Mouse (Mus musculus) 416B (cell line): ENCODE measurements around the gene Pop5.

Experiments used
- DNase-seq: peaks from one replicate; pipeline ENCODE4 v3.0.0; 2011; ENCODE audit warnings: low read depth

The Pop5 gene

GRCm38 (mm10) chr5:115266340-115266739, 30.7 kb downstream of the Pop5 start:
- DNase-seq: no peak

- DNase-seq: peak; percentile 91
Measured at GRCm38 (mm10) chr5:115266787-115267468, 31.3 kb downstream of the Pop5 start.

- no peak for DNase-seq
Measured at GRCm38 (mm10) chr5:115267469-115268045, 31.9 kb downstream of the Pop5 start.

- peak; percentile 47 for DNase-seq
Measured at GRCm38 (mm10) chr5:115268266-115268665, 32.6 kb downstream of the Pop5 start.

GRCm38 (mm10) chr5:115269969-115270368, 34.3 kb downstream of the Pop5 start:
- no peak for DNase-seq

- DNase-seq: peak; percentile 44
Measured at GRCm38 (mm10) chr5:115271931-115272811, 36.5 kb downstream of the Pop5 start.

- peak; percentile 97 for DNase-seq
Measured at GRCm38 (mm10) chr5:115272812-115273548, 37.3 kb downstream of the Pop5 start, which contains the start of gene Rnf10. Gene Rnf10, minus strand, starts transcription at chr5:115272898.

- DNase-seq: peak; percentile 46
Measured at GRCm38 (mm10) chr5:115273549-115274135, 38.0 kb downstream of the Pop5 start.

- DNase-seq: peak; percentile 66
Measured at GRCm38 (mm10) chr5:115274353-115274752, 38.7 kb downstream of the Pop5 start.

GRCm38 (mm10) chr5:115274771-115275170, 39.1 kb downstream of the Pop5 start:
- peak; percentile 86 for DNase-seq

GRCm38 (mm10) chr5:115275998-115276397, 40.4 kb downstream of the Pop5 start:
- peak; percentile 74 for DNase-seq

- no peak for DNase-seq
Measured at GRCm38 (mm10) chr5:115278053-115278452, 42.4 kb downstream of the Pop5 start.

- no peak for DNase-seq
Measured at GRCm38 (mm10) chr5:115278785-115279184, 43.1 kb downstream of the Pop5 start.

GRCm38 (mm10) chr5:115279226-115280049, 43.8 kb downstream of the Pop5 start, which contains the start of gene Coq5:
Gene Coq5, plus strand, starts transcription at chr5:115279666.
- peak; percentile 77 for DNase-seq

GRCm38 (mm10) chr5:115280050-115280687, 44.5 kb downstream of the Pop5 start:
- peak; percentile 50 for DNase-seq

GRCm38 (mm10) chr5:115284735-115285134, 49.1 kb downstream of the Pop5 start:
- DNase-seq: peak; percentile 64

GRCm38 (mm10) chr5:115294173-115294572, 58.5 kb downstream of the Pop5 start:
- no peak for DNase-seq
